In the genomic region with DNA sequence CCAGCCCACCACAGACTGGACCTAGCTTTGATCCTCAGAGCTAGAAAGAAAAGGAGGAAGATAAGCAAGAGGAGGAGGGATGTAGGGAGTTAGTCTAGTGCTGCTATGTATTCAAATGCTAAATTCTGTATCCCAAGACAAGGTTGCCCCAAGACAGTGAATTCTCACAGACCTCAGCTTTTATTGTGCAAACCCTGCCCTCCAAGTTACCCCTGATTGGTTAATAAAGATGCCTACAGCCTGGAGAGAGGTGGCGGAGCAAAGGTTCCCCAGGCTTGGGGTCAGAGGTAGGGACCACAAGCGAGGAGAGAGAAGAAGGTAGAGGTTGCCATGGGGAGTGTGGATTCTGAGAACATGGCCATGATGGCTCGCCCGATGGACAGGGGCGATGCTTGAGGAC, we compare ENCODE assay signal across 26 mouse cellular contexts. TPM values are rescaled to one million over a fixed set of nuclear protein-coding genes. Genes with fewer than 3 reads are reported as not detected.
DNase-seq lines count a peak whose midpoint lies in the region; ATAC-seq and TF ChIP-seq lines count a peak whose summit lies in the region.
"Had no signal": no experiment of that assay in that cellular context is flagged by ENCODE, and none has a peak within 500 bp of the region (broad histone marks: within the 10 kb centered on the region; RNA-seq: fewer than 3 reads in every experiment).

No protein-coding gene starts in this region.

- no peak overlapping the region for H3K4me3 ChIP-seq in forebrain, embryonic 15.5 days
- H3K4me3 ChIP-seq in forebrain, embryonic 12.5 days (replicated peaks) = no peak overlapping the region
- no peak overlapping the region for H3K4me3 ChIP-seq in left cerebral cortex, adult 2 months
- H3K4me3 ChIP-seq in midbrain, embryonic 16.5 days (ENCODE audit: low read depth, low read length) = no peak overlapping the region
- H3K4me3 ChIP-seq in midbrain, embryonic 10.5 days = no peak overlapping the region
- no peak overlapping the region for H3K4me3 ChIP-seq in midbrain, postnatal 0 days (ENCODE audit: low read depth, low read length)
- H3K4me3 ChIP-seq in heart, embryonic 10.5 days = no peak overlapping the region
- H3K4me3 ChIP-seq: forebrain, embryonic 10.5 days; heart, embryonic 12.5 days; heart, embryonic 15.5 days; hindbrain, embryonic 10.5 days; hindbrain, embryonic 13.5 days; intestine, embryonic 15.5 days had no signal

- no peaks in the 10 kb centered on the region for H3K36me3 ChIP-seq in forebrain, embryonic 15.5 days
- no peaks in the 10 kb centered on the region for H3K36me3 ChIP-seq in forebrain, embryonic 12.5 days (replicated peaks)
- no peaks in the 10 kb centered on the region for H3K36me3 ChIP-seq in midbrain, embryonic 16.5 days (ENCODE audit: control insufficient read depth, insufficient read depth, low read length)
- H3K36me3 ChIP-seq in midbrain, embryonic 10.5 days = no peaks in the 10 kb centered on the region
- no peaks in the 10 kb centered on the region for H3K36me3 ChIP-seq in midbrain, postnatal 0 days (ENCODE audit: insufficient read depth, low read length)
- H3K36me3 ChIP-seq in heart, embryonic 10.5 days = no peaks in the 10 kb centered on the region
- H3K36me3 ChIP-seq: forebrain, embryonic 10.5 days; heart, embryonic 12.5 days; heart, embryonic 15.5 days; hindbrain, embryonic 10.5 days; hindbrain, embryonic 13.5 days; intestine, embryonic 15.5 days had no signal

- no peaks in the 10 kb centered on the region for H3K27me3 ChIP-seq in forebrain, embryonic 15.5 days
- H3K27me3 ChIP-seq in forebrain, embryonic 12.5 days = no peaks in the 10 kb centered on the region
- no peaks in the 10 kb centered on the region for H3K27me3 ChIP-seq in midbrain, embryonic 16.5 days (ENCODE audit: control insufficient read depth, insufficient read depth, low read depth, low read length)
- no peaks in the 10 kb centered on the region for H3K27me3 ChIP-seq in midbrain, embryonic 10.5 days (ENCODE audit: low read depth, poor library complexity, severe bottlenecking)
- no peaks in the 10 kb centered on the region for H3K27me3 ChIP-seq in midbrain, postnatal 0 days (ENCODE audit: insufficient read depth, low read length)
- no peaks in the 10 kb centered on the region for H3K27me3 ChIP-seq in heart, embryonic 10.5 days (ENCODE audit: insufficient read depth, poor library complexity, severe bottlenecking)
- H3K27me3 ChIP-seq: heart, embryonic 12.5 days; heart, embryonic 15.5 days; hindbrain, embryonic 13.5 days; intestine, embryonic 15.5 days had no signal

- DNase-seq in left cerebral cortex, adult 2 months (ENCODE audit: extremely low spot score in 1 of 2, low spot score in 2 of 2) = no peak
- no peak for DNase-seq in left cerebral cortex, postnatal 4 days
- DNase-seq in midbrain, embryonic 10.5 days (ENCODE audit: low spot score) = no peak
- DNase-seq in midbrain, postnatal 0 days (ENCODE audit: low spot score) = no peak
- no peak for DNase-seq in heart, embryonic 10.5 days (ENCODE audit: low spot score)
- DNase-seq: adrenal gland, postnatal 10 days; adrenal gland, postnatal 36 days; cerebellum, adult 18-20 months; cerebellum, adult 9-10 months; cerebellum, postnatal 14 days; gastrocnemius, postnatal 10 days; heart, adult 11 months; heart, postnatal 10 days; heart, postnatal 36 days had no signal

- WGBS in forebrain, embryonic 15.5 days = 78% methylated on average over 5 of the region's 5 CpGs
- WGBS in forebrain, embryonic 12.5 days = 69% methylated on average over 5 of the region's 5 CpGs
- WGBS in midbrain, embryonic 16.5 days = 61% methylated on average over 5 of the region's 5 CpGs
- 62% methylated on average over 5 of the region's 5 CpGs for WGBS in midbrain, embryonic 10.5 days
- 66% methylated on average over 5 of the region's 5 CpGs for WGBS in midbrain, postnatal 0 days
- WGBS in heart, embryonic 10.5 days = 63% methylated on average over 5 of the region's 5 CpGs

- no peak overlapping the region for H3K9ac ChIP-seq in forebrain, embryonic 15.5 days (replicated peaks)
- no peak overlapping the region for H3K9ac ChIP-seq in forebrain, embryonic 12.5 days
- H3K9ac ChIP-seq in midbrain, embryonic 16.5 days (ENCODE audit: low read depth, low read length) = no peak overlapping the region
- no peak overlapping the region for H3K9ac ChIP-seq in midbrain, postnatal 0 days (replicated peaks; ENCODE audit: low read length, poor library complexity, severe bottlenecking)
- H3K9ac ChIP-seq: heart, embryonic 12.5 days; heart, embryonic 15.5 days; hindbrain, embryonic 13.5 days; intestine, embryonic 15.5 days had no signal

- peak overlapping the region; percentile 75 for H3K27ac ChIP-seq in forebrain, embryonic 15.5 days (replicated peaks)
- H3K27ac ChIP-seq in forebrain, embryonic 12.5 days = no peak overlapping the region
- H3K27ac ChIP-seq in left cerebral cortex, adult 2 months = peak overlapping the region; percentile 24; the same call in 1 of the 2 replicates
- 0 out of 2 replicates have a peak overlapping the region, but pooled peaks have one; percentile 13 for H3K27ac ChIP-seq in midbrain, embryonic 16.5 days (ENCODE audit: low read length)
- no peak overlapping the region for H3K27ac ChIP-seq in midbrain, embryonic 10.5 days (replicated peaks)
- H3K27ac ChIP-seq in midbrain, postnatal 0 days (ENCODE audit: low read depth, low read length) = peak overlapping the region; percentile 3; the same call in 1 of the 2 replicates
- H3K27ac ChIP-seq in heart, embryonic 10.5 days = no peak overlapping the region
- H3K27ac ChIP-seq: forebrain, embryonic 10.5 days; heart, embryonic 15.5 days; hindbrain, embryonic 10.5 days; hindbrain, embryonic 13.5 days; intestine, embryonic 15.5 days had no signal

- H3K9me3 ChIP-seq in forebrain, embryonic 15.5 days = no peaks in the 10 kb centered on the region
- H3K9me3 ChIP-seq in forebrain, embryonic 12.5 days = no peaks in the 10 kb centered on the region
- H3K9me3 ChIP-seq in midbrain, embryonic 16.5 days (replicated peaks; ENCODE audit: control insufficient read depth, low read length, poor library complexity, severe bottlenecking) = no peaks in the 10 kb centered on the region
- no peaks in the 10 kb centered on the region for H3K9me3 ChIP-seq in midbrain, embryonic 10.5 days (replicated peaks)
- H3K9me3 ChIP-seq in midbrain, postnatal 0 days (ENCODE audit: low read length) = no peaks in the 10 kb centered on the region
- H3K9me3 ChIP-seq in heart, embryonic 10.5 days = no peaks in the 10 kb centered on the region
- H3K9me3 ChIP-seq: forebrain, embryonic 10.5 days; heart, embryonic 12.5 days; heart, embryonic 15.5 days; hindbrain, embryonic 10.5 days; hindbrain, embryonic 13.5 days; intestine, embryonic 15.5 days had no signal

- TF ChIP-seq CTCF in left cerebral cortex, adult 2 months (IDR thresholded peaks at IDR 0.05) = no peak
- TF ChIP-seq CTCF in midbrain, postnatal 0 days (IDR thresholded peaks at IDR 0.05) = no peak

- ATAC-seq in forebrain, embryonic 15.5 days (replicated peaks) = no peak
- no peak for ATAC-seq in forebrain, embryonic 12.5 days (ENCODE audit: low FRiP score)
- ATAC-seq in midbrain, embryonic 16.5 days = no peak
- ATAC-seq in midbrain, postnatal 0 days (ENCODE audit: low FRiP score) = no peak
- ATAC-seq: hindbrain, embryonic 16.5 days; intestine, embryonic 15.5 days had no signal

- intact Hi-C loops in left cerebral cortex, adult 2 months (cut with DNase I) = no loop called here
- intact Hi-C loops in left cerebral cortex, postnatal 4 days (cut with DNase I) = no loop called here

- no peak overlapping the region for H3K4me2 ChIP-seq in forebrain, embryonic 15.5 days (replicated peaks)
- H3K4me2 ChIP-seq in forebrain, embryonic 12.5 days = no peak overlapping the region
- no peak overlapping the region for H3K4me2 ChIP-seq in midbrain, embryonic 16.5 days (ENCODE audit: low read length)
- H3K4me2 ChIP-seq in midbrain, postnatal 0 days (ENCODE audit: low read depth, low read length, poor library complexity, severe bottlenecking) = no peak overlapping the region
- H3K4me2 ChIP-seq: heart, embryonic 12.5 days; heart, embryonic 15.5 days; hindbrain, embryonic 13.5 days; intestine, embryonic 15.5 days had no signal

- peaks cover 5% of the 10 kb centered on the region; the same call in 1 of the 2 replicates for H3K4me1 ChIP-seq in forebrain, embryonic 15.5 days
- H3K4me1 ChIP-seq in forebrain, embryonic 12.5 days = no peaks in the 10 kb centered on the region
- peaks cover 4% of the 10 kb centered on the region; the same call in 1 of the 2 replicates for H3K4me1 ChIP-seq in midbrain, embryonic 16.5 days (ENCODE audit: control insufficient read depth, insufficient read depth, low read length)
- H3K4me1 ChIP-seq in midbrain, embryonic 10.5 days = peaks cover 22% of the 10 kb centered on the region
- no peaks in the 10 kb centered on the region for H3K4me1 ChIP-seq in midbrain, postnatal 0 days (ENCODE audit: insufficient read depth, low read length)
- H3K4me1 ChIP-seq in heart, embryonic 10.5 days = 0 out of 2 replicates have a peak, but pooled peaks cover 6% of the 10 kb centered on the region
- H3K4me1 ChIP-seq: heart, embryonic 12.5 days; hindbrain, embryonic 13.5 days; intestine, embryonic 15.5 days had no signal

RNA-seq across cellular contexts. Expression of gene Chrm1, which starts 29.2 kb away (rescaled TPM):
- 5.1 and 5.4 TPM in 2 replicates for polyA plus RNA-seq in forebrain, embryonic 15.5 days (2015; fragmentation: Nextera tagmentation; extraction: Ambion mirVana)
- polyA plus RNA-seq in forebrain, embryonic 12.5 days (2016; fragmentation: Nextera tagmentation; extraction: Ambion mirVana) = 0.10 and 0.27 TPM in 2 replicates
- 100 to 1,000 TPM; 152 to 155 TPM for total RNA-seq in left cerebral cortex, adult 2 months (2021)
- 10 to 100 TPM; 58.0 to 63.6 TPM for total RNA-seq in left cerebral cortex, postnatal 4 days (2021)
- 0.53 and 0.65 TPM in 2 replicates for polyA plus RNA-seq in midbrain, embryonic 16.5 days (2015; fragmentation: Nextera tagmentation; extraction: Ambion mirVana)
- polyA plus RNA-seq in midbrain, embryonic 10.5 days (2016; fragmentation: Nextera tagmentation; extraction: Ambion mirVana) = not detected in 2 replicates
- 1.3 and 1.9 TPM in 2 replicates for total RNA-seq in midbrain, postnatal 0 days (2014; rRNA removed)
- polyA plus RNA-seq in midbrain, postnatal 0 days (2015; fragmentation: Nextera tagmentation; extraction: Ambion mirVana) = 1.0 and 1.1 TPM in 2 replicates
- 0.04 TPM in 1 of 2 replicates, not detected in the other for polyA plus RNA-seq in heart, embryonic 10.5 days (2016; fragmentation: Nextera tagmentation; extraction: Ambion mirVana)
- total RNA-seq: gastrocnemius, adult 18-20 months; heart, postnatal 10 days; heart, postnatal 36 days had no signal
- polyA plus RNA-seq: forebrain, embryonic 10.5 days; heart, embryonic 12.5 days had no signal

RNA-seq across cellular contexts. Expression of gene Slc3a2, which starts 30.4 kb away (rescaled TPM):
- polyA plus RNA-seq in forebrain, embryonic 15.5 days (2015; fragmentation: Nextera tagmentation; extraction: Ambion mirVana) = 164 and 171 TPM in 2 replicates
- polyA plus RNA-seq in forebrain, embryonic 12.5 days (2016; fragmentation: Nextera tagmentation; extraction: Ambion mirVana) = 140 and 143 TPM in 2 replicates
- 100 to 1,000 TPM; 144 to 154 TPM for total RNA-seq in left cerebral cortex, adult 2 months (2021)
- total RNA-seq in left cerebral cortex, postnatal 4 days (2021) = 100 to 1,000 TPM; 166 to 179 TPM
- 176 and 182 TPM in 2 replicates for polyA plus RNA-seq in midbrain, embryonic 16.5 days (2015; fragmentation: Nextera tagmentation; extraction: Ambion mirVana)
- polyA plus RNA-seq in midbrain, embryonic 10.5 days (2016; fragmentation: Nextera tagmentation; extraction: Ambion mirVana) = 139 and 144 TPM in 2 replicates
- total RNA-seq in midbrain, postnatal 0 days (2014; rRNA removed) = 111 and 133 TPM in 2 replicates
- 212 and 223 TPM in 2 replicates for polyA plus RNA-seq in midbrain, postnatal 0 days (2015; fragmentation: Nextera tagmentation; extraction: Ambion mirVana)
- polyA plus RNA-seq in heart, embryonic 10.5 days (2016; fragmentation: Nextera tagmentation; extraction: Ambion mirVana) = 91.8 and 104 TPM in 2 replicates

RNA-seq across cellular contexts. Expression of gene Wdr74, which starts 42.9 kb away (rescaled TPM):
- polyA plus RNA-seq in forebrain, embryonic 15.5 days (2015; fragmentation: Nextera tagmentation; extraction: Ambion mirVana) = 96.5 and 97.4 TPM in 2 replicates
- 83.7 and 85.9 TPM in 2 replicates for polyA plus RNA-seq in forebrain, embryonic 12.5 days (2016; fragmentation: Nextera tagmentation; extraction: Ambion mirVana)
- 10 to 100 TPM; 48.5 to 53.1 TPM for total RNA-seq in left cerebral cortex, adult 2 months (2021)
- 10 to 100 TPM; 55.9 to 56.5 TPM for total RNA-seq in left cerebral cortex, postnatal 4 days (2021)
- polyA plus RNA-seq in midbrain, embryonic 16.5 days (2015; fragmentation: Nextera tagmentation; extraction: Ambion mirVana) = 93.1 and 95.9 TPM in 2 replicates
- 105 and 121 TPM in 2 replicates for polyA plus RNA-seq in midbrain, embryonic 10.5 days (2016; fragmentation: Nextera tagmentation; extraction: Ambion mirVana)
- 50.9 and 65.7 TPM in 2 replicates for total RNA-seq in midbrain, postnatal 0 days (2014; rRNA removed)
- polyA plus RNA-seq in midbrain, postnatal 0 days (2015; fragmentation: Nextera tagmentation; extraction: Ambion mirVana) = 85.9 and 88.2 TPM in 2 replicates
- 76.6 and 101 TPM in 2 replicates for polyA plus RNA-seq in heart, embryonic 10.5 days (2016; fragmentation: Nextera tagmentation; extraction: Ambion mirVana)

RNA-seq across cellular contexts. Expression of gene 1700092M07Rik, which starts 47.8 kb away (rescaled TPM):
- polyA plus RNA-seq in forebrain, embryonic 15.5 days (2015; fragmentation: Nextera tagmentation; extraction: Ambion mirVana) = 1.5 and 2.5 TPM in 2 replicates
- 2.8 and 3.7 TPM in 2 replicates for polyA plus RNA-seq in forebrain, embryonic 12.5 days (2016; fragmentation: Nextera tagmentation; extraction: Ambion mirVana)
- total RNA-seq in left cerebral cortex, adult 2 months (2021) = 1 to 10 TPM; 1.4 to 1.8 TPM
- 1 to 10 TPM; 2.7 to 2.8 TPM for total RNA-seq in left cerebral cortex, postnatal 4 days (2021)
- polyA plus RNA-seq in midbrain, embryonic 16.5 days (2015; fragmentation: Nextera tagmentation; extraction: Ambion mirVana) = 1.2 and 1.8 TPM in 2 replicates
- 3.2 and 3.3 TPM in 2 replicates for polyA plus RNA-seq in midbrain, embryonic 10.5 days (2016; fragmentation: Nextera tagmentation; extraction: Ambion mirVana)
- total RNA-seq in midbrain, postnatal 0 days (2014; rRNA removed) = not detected in 2 replicates
- polyA plus RNA-seq in midbrain, postnatal 0 days (2015; fragmentation: Nextera tagmentation; extraction: Ambion mirVana) = 0.64 TPM in 1 of 2 replicates, not detected in the other
- 1.6 and 2.1 TPM in 2 replicates for polyA plus RNA-seq in heart, embryonic 10.5 days (2016; fragmentation: Nextera tagmentation; extraction: Ambion mirVana)
- total RNA-seq: heart, adult 8-10 months; heart, postnatal 10 days; heart, postnatal 36 days had no signal

RNA-seq across cellular contexts. Expression of gene Stx5a, which starts 48.5 kb away (rescaled TPM):
- polyA plus RNA-seq in forebrain, embryonic 15.5 days (2015; fragmentation: Nextera tagmentation; extraction: Ambion mirVana) = 130 and 133 TPM in 2 replicates
- polyA plus RNA-seq in forebrain, embryonic 12.5 days (2016; fragmentation: Nextera tagmentation; extraction: Ambion mirVana) = 108 and 114 TPM in 2 replicates
- total RNA-seq in left cerebral cortex, adult 2 months (2021) = 10 to 100 TPM; 71.2 to 77.9 TPM
- total RNA-seq in left cerebral cortex, postnatal 4 days (2021) = 10 to 100 TPM; 70.8 to 77.5 TPM
- polyA plus RNA-seq in midbrain, embryonic 16.5 days (2015; fragmentation: Nextera tagmentation; extraction: Ambion mirVana) = 122 and 123 TPM in 2 replicates
- polyA plus RNA-seq in midbrain, embryonic 10.5 days (2016; fragmentation: Nextera tagmentation; extraction: Ambion mirVana) = 94.9 and 103 TPM in 2 replicates
- total RNA-seq in midbrain, postnatal 0 days (2014; rRNA removed) = 112 and 147 TPM in 2 replicates
- 104 and 106 TPM in 2 replicates for polyA plus RNA-seq in midbrain, postnatal 0 days (2015; fragmentation: Nextera tagmentation; extraction: Ambion mirVana)
- 83.1 and 91.1 TPM in 2 replicates for polyA plus RNA-seq in heart, embryonic 10.5 days (2016; fragmentation: Nextera tagmentation; extraction: Ambion mirVana)

Comparison
In these comparisons a context has a peak if more than half of its experiments do, and no peak if none do; other contexts are left out.
1. H3K27ac ChIP-seq: peak in forebrain, embryonic 15.5 days (single experiment), left cerebral cortex, adult 2 months (single experiment), midbrain, embryonic 16.5 days (single experiment) and midbrain, postnatal 0 days (single experiment); none in forebrain, embryonic 12.5 days (single experiment), midbrain, embryonic 10.5 days (single experiment) and heart, embryonic 10.5 days (single experiment).